Mouse (Mus musculus) layer of hippocampus, adult 11-12 months (tissue): ENCODE measurements around the gene Ccnb3.
"Not testable (repeated sequence)": the region's sequence is repeated elsewhere in the genome, so short reads cannot be mapped to it uniquely, and the experiment has no call there.

ENCODE experiments used
- DNase-seq: peaks from one replicate; pipeline ENCODE4 v3.0.0; 2022; ENCODE audit warnings: low spot score

Ccnb3 gene

DNA sequence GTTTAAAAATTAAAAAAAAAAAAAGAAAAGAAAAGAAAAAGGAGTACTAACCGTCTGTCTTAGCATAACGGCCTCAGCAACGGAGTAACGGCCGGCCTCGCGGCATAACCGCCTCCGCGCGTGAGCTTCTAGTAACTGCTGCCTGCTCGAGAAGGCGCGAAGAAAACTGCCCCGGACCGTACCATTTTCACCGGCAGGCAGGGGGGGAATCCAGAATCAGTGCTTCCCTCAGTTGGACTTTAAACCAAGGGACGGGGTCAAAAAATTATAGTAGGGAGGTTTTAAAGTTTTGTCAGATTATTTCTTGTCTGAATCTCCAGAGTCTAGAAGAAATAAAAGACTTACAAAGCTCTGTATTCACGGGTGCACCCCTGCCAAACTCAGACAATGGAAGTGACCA lies at the start of gene Ccnb3:
Gene Ccnb3, minus strand, starts transcription at position 101 of the 400 bp plus-strand sequence.
- no peak for DNase-seq

DNA sequence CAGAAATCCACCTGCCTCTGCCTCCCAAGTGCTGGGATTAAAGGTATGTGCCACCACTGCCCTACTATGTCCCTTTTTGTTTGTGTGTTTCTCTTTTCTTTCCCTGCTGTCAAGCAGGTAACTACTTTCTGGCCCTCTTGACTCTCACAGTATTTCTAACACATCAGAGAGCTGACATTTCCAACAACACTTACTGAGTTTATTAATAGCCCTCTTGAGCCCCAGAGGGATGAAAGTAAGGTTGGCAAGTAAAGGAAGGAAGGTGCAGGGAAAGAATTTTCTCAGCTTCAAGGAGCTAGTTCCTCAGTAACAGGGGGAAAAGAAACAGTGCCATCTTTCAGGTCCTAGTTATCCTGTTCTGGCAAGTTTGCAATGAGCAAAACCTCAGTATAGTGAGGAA lies 48.9 kb upstream of the Ccnb3 start:
- no peak for DNase-seq

- no peak for DNase-seq
Measured at GRCm38 (mm10) chrX:7085878-7086277, 44.5 kb upstream of the Ccnb3 start.

- no peak for DNase-seq
Measured at GRCm38 (mm10) chrX:7079820-7080429, 38.5 kb upstream of the Ccnb3 start.

GRCm38 (mm10) chrX:7068002-7068401 lies 26.6 kb upstream of the Ccnb3 start:
- DNase-seq = no peak

GRCm38 (mm10) chrX:7067219-7067618 lies 25.8 kb upstream of the Ccnb3 start, which contains the start of gene Akap4:
TSS of gene Akap4 (plus strand) at chrX:7067519.
- no peak for DNase-seq

DNA sequence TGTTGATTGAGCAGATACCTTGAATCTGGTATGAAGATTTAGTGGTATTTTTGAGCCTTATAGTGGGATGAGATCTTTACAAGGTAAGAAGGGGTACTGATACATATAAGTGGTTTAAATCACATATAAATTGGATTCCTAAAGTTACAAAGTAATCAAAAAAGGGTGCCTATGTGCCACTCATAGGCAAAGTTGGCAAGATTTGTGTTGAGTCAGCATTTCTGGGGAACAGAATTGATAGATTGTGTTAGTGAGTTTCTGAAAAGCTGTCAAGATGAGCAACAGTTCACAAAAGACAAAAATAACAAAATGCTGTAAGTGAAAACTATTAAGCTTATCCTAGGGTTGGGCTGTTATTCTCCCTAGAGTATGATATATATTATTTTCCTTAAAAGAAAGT lies 22.7 kb upstream of the Ccnb3 start:
- no peak for DNase-seq

GRCm38 (mm10) chrX:7057634-7058033 lies 16.2 kb upstream of the Ccnb3 start:
- DNase-seq = no peak

GRCm38 (mm10) chrX:7057056-7057455 lies 15.6 kb upstream of the Ccnb3 start:
- DNase-seq = no peak

DNA sequence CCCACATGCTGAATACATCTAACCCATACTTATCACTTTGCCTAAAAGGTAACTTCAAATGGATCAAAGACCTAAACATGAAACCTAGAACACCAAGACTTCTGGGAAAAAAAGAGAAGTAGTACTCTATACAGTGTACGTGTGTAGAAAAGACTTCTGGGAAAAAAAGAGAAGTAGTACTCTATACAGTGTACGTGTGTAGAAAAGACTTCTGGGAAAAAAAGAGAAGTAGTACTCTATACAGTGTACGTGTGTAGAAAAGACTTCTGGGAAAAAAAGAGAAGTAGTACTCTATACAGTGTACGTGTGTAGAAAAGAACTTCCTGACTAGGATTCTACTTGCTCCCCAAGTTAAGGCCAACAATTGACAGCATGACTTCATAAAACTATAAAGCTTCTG lies 57.5 kb downstream of the Ccnb3 start:
- DNase-seq = not testable (repeated sequence)

DNA sequence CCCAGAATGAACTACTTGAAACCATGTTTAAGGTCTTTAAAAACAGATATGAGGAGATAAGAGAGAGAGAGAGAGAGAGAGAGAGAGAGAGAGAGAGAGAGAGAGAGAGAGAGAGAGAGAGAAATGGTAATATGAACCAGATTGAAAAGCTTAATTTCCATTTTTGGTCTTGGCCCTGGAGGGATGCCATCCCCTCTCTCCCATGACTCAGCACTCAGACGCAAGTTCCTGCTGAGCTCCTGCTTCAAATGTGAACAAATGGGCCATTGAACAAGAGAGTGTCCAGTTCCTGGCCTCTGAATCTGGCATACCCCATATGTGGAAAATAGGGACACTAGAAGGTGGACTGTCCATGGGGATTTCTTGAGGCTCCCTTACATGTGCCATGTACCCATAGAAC lies 69.5 kb downstream of the Ccnb3 start:
- no peak for DNase-seq

- DNase-seq = no peak
Measured at GRCm38 (mm10) chrX:6968598-6968997, 72.8 kb downstream of the Ccnb3 start.
